Mouse (Mus musculus): ENCODE data around the gene Sept6. TPM values are rescaled to one million over a fixed set of nuclear protein-coding genes. Genes with fewer than 3 reads are reported as not detected.

Gene Sept6
- polyA plus RNA-seq, 1 experiment from 2014 or later, result 49.3 TPM

GRCm38 (mm10) chrX:36935326-36935966 lies 56.1 kb downstream of the Sept6 start:
- no peak for ATAC-seq
- no peaks in the 10 kb centered on the region for H3K27me3 ChIP-seq (replicated peaks; ENCODE audit: control insufficient read depth, insufficient read depth, low read length)
- H3K9me3 ChIP-seq (replicated peaks; ENCODE audit: control insufficient read depth, low read length), result no peaks in the 10 kb centered on the region
- H3K9ac ChIP-seq (ENCODE audit: low read length), result no peak overlapping the region
- DNase-seq (ENCODE audit: low spot score), result no peak
- no peak overlapping the region for H3K27ac ChIP-seq (ENCODE audit: low read depth, low read length)
- WGBS, result 81% methylated on average over 7 of the region's 7 CpGs
- H3K4me3 ChIP-seq (ENCODE audit: low read depth, low read length), result no peak overlapping the region
- H3K4me2 ChIP-seq (ENCODE audit: low read length), result no peak overlapping the region
- H3K36me3 ChIP-seq (ENCODE audit: control insufficient read depth, insufficient read depth, low read length), result no peaks in the 10 kb centered on the region
- no peaks in the 10 kb centered on the region for H3K4me1 ChIP-seq (ENCODE audit: control insufficient read depth, insufficient read depth, low read length)

GRCm38 (mm10) chrX:36930574-36930973 lies 61.0 kb downstream of the Sept6 start:
- Histone ChIP-seq H3K4me1 (ENCODE audit: control insufficient read depth, insufficient read depth, low read length) (no peaks in the 10 kb centered on the region), H3K27ac (ENCODE audit: low read depth, low read length) (no peak overlapping the region), H3K9me3 (replicated peaks; ENCODE audit: control insufficient read depth, low read length) (no peaks in the 10 kb centered on the region), H3K4me2 (ENCODE audit: low read length) (no peak overlapping the region), H3K27me3 (replicated peaks; ENCODE audit: control insufficient read depth, insufficient read depth, low read length) (no peaks in the 10 kb centered on the region), H3K4me3 (ENCODE audit: low read depth, low read length) (no peak overlapping the region), H3K9ac (ENCODE audit: low read length) (no peak overlapping the region), H3K36me3 (ENCODE audit: control insufficient read depth, insufficient read depth, low read length) (no peaks in the 10 kb centered on the region)
- ATAC-seq, result no peak
- peak; percentile 23 for DNase-seq (ENCODE audit: low spot score)
- 51% methylated on average over 1 of the region's 1 CpGs for WGBS

GRCm38 (mm10) chrX:36929694-36930093 lies 61.9 kb downstream of the Sept6 start:
- WGBS, result 82% methylated on average over 4 of the region's 4 CpGs
- Histone ChIP-seq H3K4me3 (ENCODE audit: low read depth, low read length) (no peak overlapping the region), H3K4me2 (ENCODE audit: low read length) (no peak overlapping the region), H3K27me3 (replicated peaks; ENCODE audit: control insufficient read depth, insufficient read depth, low read length) (no peaks in the 10 kb centered on the region), H3K9ac (ENCODE audit: low read length) (no peak overlapping the region), H3K36me3 (ENCODE audit: control insufficient read depth, insufficient read depth, low read length) (no peaks in the 10 kb centered on the region), H3K4me1 (ENCODE audit: control insufficient read depth, insufficient read depth, low read length) (no peaks in the 10 kb centered on the region), H3K27ac (ENCODE audit: low read depth, low read length) (no peak overlapping the region), H3K9me3 (replicated peaks; ENCODE audit: control insufficient read depth, low read length) (no peaks in the 10 kb centered on the region)
- ATAC-seq, result no peak
- no peak for DNase-seq (ENCODE audit: low spot score)

- WGBS, result 76% methylated on average over 4 of the region's 4 CpGs
- H3K4me2 ChIP-seq (ENCODE audit: low read length), result no peak overlapping the region
- H3K9ac ChIP-seq (ENCODE audit: low read length), result no peak overlapping the region
- DNase-seq (ENCODE audit: low spot score) (no peak), ATAC-seq (no peak)
- H3K4me3 ChIP-seq (ENCODE audit: low read depth, low read length), result no peak overlapping the region
- no peaks in the 10 kb centered on the region for H3K9me3 ChIP-seq (replicated peaks; ENCODE audit: control insufficient read depth, low read length)
- no peak overlapping the region for H3K27ac ChIP-seq (ENCODE audit: low read depth, low read length)
- H3K36me3 ChIP-seq (ENCODE audit: control insufficient read depth, insufficient read depth, low read length), result no peaks in the 10 kb centered on the region
- H3K4me1 ChIP-seq (ENCODE audit: control insufficient read depth, insufficient read depth, low read length), result no peaks in the 10 kb centered on the region
- no peaks in the 10 kb centered on the region for H3K27me3 ChIP-seq (replicated peaks; ENCODE audit: control insufficient read depth, insufficient read depth, low read length)
Measured at GRCm38 (mm10) chrX:36928791-36929190, 62.8 kb downstream of the Sept6 start.

GRCm38 (mm10) chrX:36921346-36921745 lies 70.2 kb downstream of the Sept6 start:
- Histone ChIP-seq H3K36me3 (ENCODE audit: control insufficient read depth, insufficient read depth, low read length) (no peaks in the 10 kb centered on the region), H3K4me3 (ENCODE audit: low read depth, low read length) (no peak overlapping the region), H3K27me3 (replicated peaks; ENCODE audit: control insufficient read depth, insufficient read depth, low read length) (no peaks in the 10 kb centered on the region), H3K9ac (ENCODE audit: low read length) (no peak overlapping the region), H3K4me2 (ENCODE audit: low read length) (no peak overlapping the region), H3K27ac (ENCODE audit: low read depth, low read length) (no peak overlapping the region), H3K4me1 (ENCODE audit: control insufficient read depth, insufficient read depth, low read length) (no peaks in the 10 kb centered on the region), H3K9me3 (replicated peaks; ENCODE audit: control insufficient read depth, low read length) (no peaks in the 10 kb centered on the region)
- DNase-seq (ENCODE audit: low spot score) (no peak), ATAC-seq (no peak)
- 89% methylated on average over 4 of the region's 4 CpGs for WGBS

GRCm38 (mm10) chrX:36917749-36918148 lies 73.8 kb downstream of the Sept6 start:
- H3K27ac ChIP-seq (ENCODE audit: low read depth, low read length), result no peak overlapping the region
- H3K9me3 ChIP-seq (replicated peaks; ENCODE audit: control insufficient read depth, low read length), result no peaks in the 10 kb centered on the region
- DNase-seq (ENCODE audit: low spot score) (no peak), ATAC-seq (no peak)
- H3K27me3 ChIP-seq (replicated peaks; ENCODE audit: control insufficient read depth, insufficient read depth, low read length), result no peaks in the 10 kb centered on the region
- no peak overlapping the region for H3K4me2 ChIP-seq (ENCODE audit: low read length)
- H3K36me3 ChIP-seq (ENCODE audit: control insufficient read depth, insufficient read depth, low read length), result no peaks in the 10 kb centered on the region
- H3K4me1 ChIP-seq (ENCODE audit: control insufficient read depth, insufficient read depth, low read length), result no peaks in the 10 kb centered on the region
- no peak overlapping the region for H3K9ac ChIP-seq (ENCODE audit: low read length)
- H3K4me3 ChIP-seq (ENCODE audit: low read depth, low read length), result no peak overlapping the region
- WGBS, result 79% methylated on average over 1 of the region's 1 CpGs

- no peak overlapping the region for H3K4me2 ChIP-seq (ENCODE audit: low read length)
- peak; percentile 69 for DNase-seq (ENCODE audit: low spot score)
- no peaks in the 10 kb centered on the region for H3K4me1 ChIP-seq (ENCODE audit: control insufficient read depth, insufficient read depth, low read length)
- no peaks in the 10 kb centered on the region for H3K27me3 ChIP-seq (replicated peaks; ENCODE audit: control insufficient read depth, insufficient read depth, low read length)
- WGBS, result 50% methylated on average over 12 of the region's 12 CpGs
- H3K36me3 ChIP-seq (ENCODE audit: control insufficient read depth, insufficient read depth, low read length), result no peaks in the 10 kb centered on the region
- no peaks in the 10 kb centered on the region for H3K9me3 ChIP-seq (replicated peaks; ENCODE audit: control insufficient read depth, low read length)
- no peak for ATAC-seq
- no peak overlapping the region for H3K4me3 ChIP-seq (ENCODE audit: low read depth, low read length)
- H3K27ac ChIP-seq (ENCODE audit: low read depth, low read length), result no peak overlapping the region
- H3K9ac ChIP-seq (ENCODE audit: low read length), result no peak overlapping the region
Measured at GRCm38 (mm10) chrX:36911343-36911742, 80.3 kb downstream of the Sept6 start.

GRCm38 (mm10) chrX:36906539-36906938 lies 85.1 kb downstream of the Sept6 start:
- H3K9me3 ChIP-seq (replicated peaks; ENCODE audit: control insufficient read depth, low read length), result no peaks in the 10 kb centered on the region
- H3K4me1 ChIP-seq (ENCODE audit: control insufficient read depth, insufficient read depth, low read length), result no peaks in the 10 kb centered on the region
- ATAC-seq, result no peak
- peak; percentile 29 for DNase-seq (ENCODE audit: low spot score)
- H3K27me3 ChIP-seq (replicated peaks; ENCODE audit: control insufficient read depth, insufficient read depth, low read length), result no peaks in the 10 kb centered on the region
- H3K36me3 ChIP-seq (ENCODE audit: control insufficient read depth, insufficient read depth, low read length), result no peaks in the 10 kb centered on the region
- H3K9ac ChIP-seq (ENCODE audit: low read length), result no peak overlapping the region
- H3K4me2 ChIP-seq (ENCODE audit: low read length), result no peak overlapping the region
- H3K27ac ChIP-seq (ENCODE audit: low read depth, low read length), result no peak overlapping the region
- 47% methylated on average over 5 of the region's 5 CpGs for WGBS
- H3K4me3 ChIP-seq (ENCODE audit: low read depth, low read length), result no peak overlapping the region

GRCm38 (mm10) chrX:36903115-36903768 lies 88.4 kb downstream of the Sept6 start:
- Histone ChIP-seq H3K36me3 (ENCODE audit: control insufficient read depth, insufficient read depth, low read length) (no peaks in the 10 kb centered on the region), H3K27me3 (replicated peaks; ENCODE audit: control insufficient read depth, insufficient read depth, low read length) (no peaks in the 10 kb centered on the region), H3K4me3 (ENCODE audit: low read depth, low read length) (peak overlapping the region; percentile 50), H3K9me3 (replicated peaks; ENCODE audit: control insufficient read depth, low read length) (no peaks in the 10 kb centered on the region), H3K4me1 (ENCODE audit: control insufficient read depth, insufficient read depth, low read length) (no peaks in the 10 kb centered on the region), H3K4me2 (ENCODE audit: low read length) (peak overlapping the region; percentile 54), H3K27ac (ENCODE audit: low read depth, low read length) (peak overlapping the region; percentile 72; the same call in 1 of the 2 replicates), H3K9ac (ENCODE audit: low read length) (peak overlapping the region; percentile 74)
- 25% methylated on average over 31 of the region's 32 CpGs for WGBS
- peak; percentile 97 for DNase-seq (ENCODE audit: low spot score)
- ATAC-seq, result peak; percentile 95

Data from forebrain, embryonic 14.5 days (tissue).